Mouse (Mus musculus): Measurements from ENCODE around the gene Bpifb1.

DNA sequence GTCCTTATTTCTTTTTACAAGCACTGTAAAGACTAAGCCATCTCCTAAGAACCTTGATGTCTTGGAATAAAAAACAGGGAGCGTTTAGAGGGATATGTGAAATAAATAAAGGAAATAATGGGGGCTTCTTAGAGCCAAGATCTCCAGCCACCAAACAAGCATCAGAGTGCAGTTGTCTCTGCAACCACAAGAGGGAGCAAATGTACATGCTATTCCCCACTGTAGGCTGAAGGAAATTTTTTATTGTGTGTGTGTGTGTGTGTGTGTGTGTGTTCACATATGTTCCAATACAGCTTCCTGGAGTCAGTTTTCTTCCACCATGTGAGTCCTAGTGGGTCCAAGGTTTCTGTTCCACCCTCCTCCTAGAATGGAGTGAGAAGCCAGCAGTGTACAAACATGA is 17.3 kb upstream of the Bpifb1 start:
- TF ChIP-seq CTCF (IDR thresholded peaks at IDR 0.05; ENCODE audit: borderline replicate concordance, extremely low read depth, insufficient read depth, insufficient read length) (peak; percentile 72; the same call in 1 of the 2 replicates), POLR2A (IDR thresholded peaks at IDR 0.05; ENCODE audit: borderline replicate concordance, extremely low read depth, insufficient read depth, insufficient read length, poor library complexity, severe bottlenecking) (no peak)

Data from brain, embryonic 14.5 days (tissue).